Mouse (Mus musculus) heart, adult 2 months (tissue): ENCODE data around the gene Golph3. TPM values are rescaled to one million over a fixed set of nuclear protein-coding genes. Genes with fewer than 3 reads are reported as not detected.

Experiments used
- DNase-seq, 2 experiments: peaks; one replicate each; pipeline ENCODE4 v3.0.0; 2021
- H3K27ac ChIP-seq: fragments of 200-600 bp; 2 replicates; pipeline ENCODE4 v1.8.1; 2022
- H3K27me3 ChIP-seq: fragments of 200-500 bp; 2 replicates; pipeline ENCODE4 v1.6.1; 2012; ENCODE audit warnings: mild to moderate bottlenecking, low read length, inconsistent platforms, mixed read lengths; ENCODE audit not compliant: control insufficient read depth, insufficient read depth
- H3K36me3 ChIP-seq: fragments of 200-500 bp; 2 replicates; pipeline ENCODE4 v1.6.1; 2012; ENCODE audit warnings: low read length, inconsistent platforms; ENCODE audit not compliant: control insufficient read depth, insufficient read depth
- H3K4me1 ChIP-seq: fragments of 200-500 bp; 2 replicates; pipeline ENCODE4 v1.6.1; 2011; ENCODE audit warnings: low read length; ENCODE audit not compliant: control insufficient read depth, insufficient read depth
- H3K4me3 ChIP-seq: fragments of 200-600 bp; 2 replicates; pipeline ENCODE4 v1.8.1; 2022
- H3K79me2 ChIP-seq: fragments of 200-500 bp; replicated peaks from 2 replicates; pipeline ENCODE4 v1.6.1; 2012; ENCODE audit warnings: mild to moderate bottlenecking, inconsistent platforms, low read length, moderate library complexity, mixed read lengths; ENCODE audit not compliant: control insufficient read depth, insufficient read depth
- H3K9ac ChIP-seq: fragments of 200-500 bp; 2 replicates; pipeline ENCODE4 v1.6.1; 2012; ENCODE audit warnings: low read depth, mild to moderate bottlenecking, control low read depth, inconsistent platforms, low read length, mixed read lengths
- CTCF ChIP-seq: fragments of 200-600 bp; IDR thresholded peaks from 2 replicates; pipeline ENCODE4 v1.8.1; 2022; ENCODE audit warnings: antibody characterized with exemption, mild to moderate bottlenecking, moderate library complexity
- EP300 ChIP-seq: fragments of 200-500 bp; IDR thresholded peaks from 2 replicates; pipeline ENCODE4 v1.6.1; 2011; ENCODE audit warnings: low read depth, low read length, control low read depth; ENCODE audit not compliant: insufficient read depth
- POLR2A ChIP-seq: fragments of 200-500 bp; IDR thresholded peaks from 2 replicates; pipeline ENCODE4 v1.6.1; 2011; ENCODE audit warnings: mild to moderate bottlenecking, low read depth, low read length, control low read depth; ENCODE audit not compliant: insufficient read depth
- WGBS: fragments of 180-500 bp; shearing (Covaris S2); methylation state at CpG from one replicate; pipeline ENCODE4 v1.1.7; 2018; 5-methylcytosine and 5-hydroxymethylcytosine counted together
- intact Hi-C: fragments of 180-260 bp; cut with DNase I; formaldehyde crosslinking; loops from one replicate; pipeline ENCODE4 v1.15.1; 2025
- polyA plus RNA-seq: library from polyadenylated mRNA; depleted of rRNA; stranded (reverse); fragments of >200 nt; gene quantifications from 2 replicates; pipeline ENCODE4 v1.2.3, GENCODE M21; 2012
- total RNA-seq, 2 experiments: library from RNA; stranded (reverse); gene quantifications; 2 replicates each; pipeline ENCODE4 v1.2.3; 2021

The Golph3 gene
- total and polyA plus RNA-seq, 3 experiments, result 48.5 to 88.3 (median 84.4) TPM

DNA sequence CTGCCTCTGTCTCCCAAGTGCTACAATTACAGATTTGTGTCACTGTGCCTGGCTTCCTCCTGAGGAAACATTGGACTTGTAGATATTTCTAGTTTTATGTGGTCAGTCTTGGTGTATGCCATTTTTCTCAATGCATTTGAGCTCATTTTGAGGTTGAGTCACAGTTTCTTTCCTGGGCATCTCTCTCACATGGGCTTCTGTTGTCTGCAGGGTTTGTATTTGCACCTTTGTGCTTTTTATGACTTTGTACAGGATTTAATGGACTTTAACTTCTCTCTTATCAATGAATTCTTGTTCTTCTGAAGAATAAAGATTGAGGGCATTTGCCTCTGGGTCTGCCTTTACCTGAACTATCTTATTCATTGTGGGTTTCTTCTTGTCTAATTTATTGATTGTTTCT is 36.2 kb downstream of the Golph3 start:
- TF ChIP-seq POLR2A (no peak), CTCF (no peak), EP300 (no peak)
- H3K4me3 ChIP-seq, result no peak overlapping the region
- H3K4me1 ChIP-seq, result peaks cover 5% of the 10 kb centered on the region
- H3K36me3 ChIP-seq, result peaks cover 4% of the 10 kb centered on the region
- intact Hi-C loops, result loop anchor here (5.0 kb wide), 1 partner anchor 85 kb away; no protein-coding TSS in a partner anchor
- H3K9ac ChIP-seq, result no peak overlapping the region
- no peaks in the 10 kb centered on the region for H3K79me2 ChIP-seq
- H3K27ac ChIP-seq, result no peak overlapping the region
- DNase-seq, result no peak
- no peaks in the 10 kb centered on the region for H3K27me3 ChIP-seq

DNA sequence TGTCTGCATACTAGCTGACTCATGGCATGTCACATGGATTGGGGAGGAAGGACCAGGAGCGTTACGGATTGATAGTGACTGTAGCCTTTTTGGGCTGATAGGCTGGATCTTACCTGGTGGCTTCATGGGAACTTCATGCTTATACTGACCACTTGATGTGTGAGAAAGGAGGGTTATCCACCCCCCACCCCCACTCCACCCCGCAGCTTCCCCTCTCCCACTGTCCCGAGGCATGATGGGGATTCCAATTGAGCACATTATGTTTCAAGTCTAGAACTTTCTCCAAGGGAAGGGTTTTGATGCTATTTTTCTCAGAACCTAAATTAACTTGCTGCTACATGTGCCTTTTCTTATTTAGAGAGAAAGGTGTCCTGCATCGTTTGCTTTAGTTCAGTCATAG is 37.1 kb downstream of the Golph3 start:
- DNase-seq, result no peak
- no peak overlapping the region for H3K9ac ChIP-seq
- peaks cover 4% of the 10 kb centered on the region for H3K36me3 ChIP-seq
- WGBS, result 90% methylated on average over 5 of the region's 5 CpGs
- peaks cover 3% of the 10 kb centered on the region for H3K4me1 ChIP-seq
- H3K27me3 ChIP-seq, result no peaks in the 10 kb centered on the region
- no peak overlapping the region for H3K27ac ChIP-seq
- H3K4me3 ChIP-seq, result no peak overlapping the region
- TF ChIP-seq EP300 (no peak), CTCF (no peak), POLR2A (no peak)
- no peaks in the 10 kb centered on the region for H3K79me2 ChIP-seq
- intact Hi-C loops, result loop anchor here (5.0 kb wide), 1 partner anchor 86 kb away; no protein-coding TSS in a partner anchor

DNA sequence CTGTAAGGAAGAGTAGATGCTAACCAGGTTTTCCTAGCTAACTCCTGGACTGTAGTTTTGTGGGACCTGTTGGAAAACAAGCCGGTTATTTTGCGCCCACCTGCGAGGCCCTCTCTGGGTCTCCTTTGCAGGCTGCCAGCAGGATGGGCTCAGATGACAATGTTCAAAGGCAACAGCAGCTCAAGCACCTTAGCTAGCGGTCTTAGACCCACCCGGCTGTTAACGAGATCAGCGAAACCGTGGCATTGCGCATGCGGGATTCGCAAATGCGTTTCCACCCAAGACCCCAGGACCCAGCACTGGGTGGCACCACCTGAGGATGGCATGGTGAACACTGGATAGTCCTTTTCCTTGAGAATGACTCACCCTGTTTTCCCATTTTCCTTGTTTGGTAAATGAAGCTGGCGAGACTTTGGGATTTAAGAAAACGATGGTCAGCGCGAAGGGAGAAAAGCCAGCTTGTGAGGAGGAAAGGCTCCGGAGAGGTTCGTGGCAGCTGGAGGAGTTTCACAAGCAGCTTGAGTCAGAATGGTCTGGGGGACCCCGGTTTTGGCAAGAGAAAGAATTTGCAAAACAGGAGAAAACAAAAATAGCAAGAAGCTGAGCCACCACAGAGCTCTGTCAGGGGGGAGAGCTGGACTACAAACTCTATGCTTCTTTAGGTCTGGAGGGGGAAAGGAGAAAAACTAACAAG is 39.4 kb downstream of the Golph3 start:
- DNase-seq, result no peak
- Histone ChIP-seq H3K27me3 (no peaks in the 10 kb centered on the region), H3K27ac (no peak overlapping the region), H3K4me1 (no peaks in the 10 kb centered on the region), H3K9ac (no peak overlapping the region), H3K79me2 (no peaks in the 10 kb centered on the region), H3K36me3 (no peaks in the 10 kb centered on the region), H3K4me3 (no peak overlapping the region)
- intact Hi-C loops, result no loop called here
- WGBS, result 79% methylated on average over 19 of the region's 19 CpGs
- TF ChIP-seq EP300 (no peak), CTCF (no peak), POLR2A (no peak)

DNA sequence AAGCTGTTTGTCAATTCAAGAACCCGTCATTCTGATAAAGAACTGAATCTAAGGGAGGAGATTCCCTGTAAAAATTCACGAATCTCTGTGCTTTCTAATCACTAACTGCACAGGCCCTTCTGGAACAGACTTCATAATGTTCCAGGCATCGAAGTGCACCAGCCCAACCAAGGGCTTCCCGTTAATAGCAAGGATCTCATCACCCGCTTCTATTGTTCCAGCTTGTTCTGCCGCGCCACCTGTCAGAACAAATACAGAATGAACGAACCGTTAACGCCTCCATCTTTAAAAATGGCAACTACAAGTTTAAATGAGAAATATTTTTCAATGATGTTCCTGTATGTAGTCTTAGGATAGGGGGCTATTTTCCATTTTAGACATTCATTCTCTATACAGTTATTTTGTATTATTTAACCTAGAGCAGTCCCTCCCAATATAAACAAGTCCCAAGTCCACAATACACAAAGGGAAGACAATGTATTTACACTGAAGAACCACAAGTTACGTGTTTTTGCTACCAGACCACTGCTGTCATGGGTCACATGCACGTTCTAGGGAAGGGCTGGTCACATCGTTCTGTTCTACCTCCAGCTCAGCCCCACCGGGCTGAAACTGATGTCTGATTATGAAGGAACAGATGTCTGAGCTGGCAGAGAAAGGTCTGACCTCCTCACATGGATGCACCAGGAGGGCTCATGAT is 40.9 kb downstream of the Golph3 start:
- TF ChIP-seq POLR2A (no peak), EP300 (no peak), CTCF (no peak)
- DNase-seq, result no peak
- no peaks in the 10 kb centered on the region for H3K36me3 ChIP-seq
- 81% methylated on average over 14 of the region's 14 CpGs for WGBS
- no peaks in the 10 kb centered on the region; the same call in 1 of the 2 replicates for H3K4me1 ChIP-seq
- no peak overlapping the region for H3K27ac ChIP-seq
- H3K79me2 ChIP-seq, result no peaks in the 10 kb centered on the region
- no peaks in the 10 kb centered on the region for H3K27me3 ChIP-seq
- H3K4me3 ChIP-seq, result no peak overlapping the region
- no peak overlapping the region for H3K9ac ChIP-seq
- intact Hi-C loops, result no loop called here

DNA sequence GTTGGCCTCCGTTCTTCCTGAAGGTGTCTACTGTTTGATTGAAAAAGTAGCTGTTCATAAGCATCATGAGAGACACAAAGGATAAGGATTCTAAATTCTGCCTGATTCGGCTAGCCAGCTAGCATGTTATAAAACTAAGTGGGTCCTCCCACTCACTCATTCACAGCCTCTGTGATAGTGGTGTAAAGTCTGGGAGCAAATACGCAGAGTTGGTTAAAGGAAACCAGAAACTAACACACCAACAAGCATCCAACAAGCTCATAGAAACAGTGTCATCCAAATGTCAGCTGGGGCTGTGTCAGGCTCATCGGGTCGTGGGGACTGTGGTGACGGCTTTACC is 41.4 kb downstream of the Golph3 start:
- TF ChIP-seq CTCF, result no peak
- TF ChIP-seq EP300, result no peak
- TF ChIP-seq POLR2A, result no peak
- 92% methylated on average over 6 of the region's 6 CpGs for WGBS
- H3K4me3 ChIP-seq, result no peak overlapping the region
- no peaks in the 10 kb centered on the region for H3K79me2 ChIP-seq
- H3K27ac ChIP-seq, result no peak overlapping the region
- no peak for DNase-seq
- no peaks in the 10 kb centered on the region for H3K36me3 ChIP-seq
- intact Hi-C loops, result no loop called here
- no peak overlapping the region for H3K9ac ChIP-seq
- peaks cover under 1% of the 10 kb centered on the region; the same call in 1 of the 2 replicates for H3K4me1 ChIP-seq
- H3K27me3 ChIP-seq, result no peaks in the 10 kb centered on the region

DNA sequence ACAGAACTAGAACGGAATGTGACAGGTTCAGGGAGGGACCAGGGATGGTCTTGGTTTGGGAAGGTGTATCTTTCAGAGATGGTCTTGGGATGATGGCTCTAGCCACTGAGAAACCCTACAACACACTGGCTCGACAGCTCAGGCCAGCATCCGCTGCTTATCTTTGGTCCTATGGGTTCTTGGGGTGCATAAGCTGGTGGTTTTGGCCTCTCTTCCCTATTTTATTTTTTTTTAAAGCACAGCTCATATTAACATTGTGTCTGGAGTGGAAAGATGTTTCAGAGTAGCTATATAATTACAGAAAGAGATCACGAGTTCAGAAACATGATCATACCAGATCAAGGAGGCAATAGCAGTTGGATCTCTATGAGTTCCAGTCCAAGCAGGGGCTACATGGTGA is 42.8 kb downstream of the Golph3 start:
- intact Hi-C loops, result no loop called here
- H3K27me3 ChIP-seq, result no peaks in the 10 kb centered on the region
- TF ChIP-seq POLR2A (no peak), EP300 (no peak), CTCF (no peak)
- WGBS, result 80% methylated on average over 4 of the region's 4 CpGs
- H3K4me1 ChIP-seq, result peaks cover 8% of the 10 kb centered on the region
- no peaks in the 10 kb centered on the region for H3K79me2 ChIP-seq
- DNase-seq, result no peak
- no peak overlapping the region for H3K4me3 ChIP-seq
- H3K36me3 ChIP-seq, result peaks cover 5% of the 10 kb centered on the region; the same call in 1 of the 2 replicates
- H3K27ac ChIP-seq, result no peak overlapping the region
- no peak overlapping the region for H3K9ac ChIP-seq
